Mouse (Mus musculus) G1E (cell line): ENCODE measurements around the gene 6030468B19Rik.

Source experiments
- CTCF ChIP-seq: IDR thresholded peaks from 2 replicates; pipeline ENCODE4 v1.5.1; 2012; ENCODE audit warnings: low read depth, low read length, inconsistent platforms, mixed read lengths
- GATA1 ChIP-seq: IDR thresholded peaks from 2 replicates; pipeline ENCODE4 v1.6.1; 2012; ENCODE audit warnings: borderline replicate concordance, low read length, inconsistent platforms, mixed read lengths

- TF ChIP-seq CTCF (no peak), GATA1 (no peak)
These were observed 17.3 kb upstream of the 6030468B19Rik start for GRCm38 (mm10) chr11:117780199-117780515.
